Mouse (Mus musculus) v-Abl transformed pro-B cells (cell line): Measurements from ENCODE around the gene Exoc5.

Experiments used
- in situ Hi-C, 2 experiments: fragments of 400-800 bp; cut with MboI; formaldehyde crosslinking; loops; one replicate each; pipeline ENCODE4 v1.15.1; 2025; ENCODE audit not compliant: unreplicated experiment in 2 of 2

The Exoc5 gene

GRCm38 (mm10) chr14:49066274-49066823 is at the start of gene Exoc5:
Gene Exoc5 (minus strand): TSS chr14:49066653.
- in situ Hi-C loops = loop anchor here (5.0 to 25.0 kb wide), 4 partner anchors 106 to 1779 kb away; partner anchors contain the start of genes Naa30 (in 2 of the 2), Mapk1ip1l (in 1 of the 2), Socs4 (in 1 of the 2) and Ttc5 (in 1 of the 2)

- in situ Hi-C loops = loop anchor here in 1 of 2 experiments (25.0 kb wide), 1 partner anchor 1354 kb away; no protein-coding TSS in a partner anchor
Measured at GRCm38 (mm10) chr14:49091755-49092154, 25.3 kb upstream of the Exoc5 start.

GRCm38 (mm10) chr14:49091277-49091676 is 24.8 kb upstream of the Exoc5 start:
- in situ Hi-C loops = loop anchor here in 1 of 2 experiments (25.0 kb wide), 1 partner anchor 1354 kb away; no protein-coding TSS in a partner anchor

GRCm38 (mm10) chr14:49090102-49090501 is 23.6 kb upstream of the Exoc5 start:
- in situ Hi-C loops = loop anchor here in 1 of 2 experiments (25.0 kb wide), 1 partner anchor 1353 kb away; no protein-coding TSS in a partner anchor

- in situ Hi-C loops = loop anchor here in 1 of 2 experiments (25.0 kb wide), 1 partner anchor 1352 kb away; no protein-coding TSS in a partner anchor
Measured at GRCm38 (mm10) chr14:49089461-49090058, 23.1 kb upstream of the Exoc5 start.

- in situ Hi-C loops = loop anchor here in 1 of 2 experiments (25.0 kb wide), 1 partner anchor 1351 kb away; no protein-coding TSS in a partner anchor
Measured at GRCm38 (mm10) chr14:49088155-49089048, 21.9 kb upstream of the Exoc5 start.

- in situ Hi-C loops = loop anchor here in 1 of 2 experiments (25.0 kb wide), 1 partner anchor 1349 kb away; no protein-coding TSS in a partner anchor
Measured at GRCm38 (mm10) chr14:49086522-49086921, 20.1 kb upstream of the Exoc5 start.

GRCm38 (mm10) chr14:49078820-49079219 is 12.4 kb upstream of the Exoc5 start:
- in situ Hi-C loops = loop anchor here in 1 of 2 experiments (25.0 kb wide), 1 partner anchor 1342 kb away; no protein-coding TSS in a partner anchor

GRCm38 (mm10) chr14:49074361-49074760 is 7.9 kb upstream of the Exoc5 start:
- in situ Hi-C loops = loop anchor here in 1 of 2 experiments (25.0 kb wide), 2 partner anchors 1713 to 1787 kb away; partner anchors contain the start of genes Mapk1ip1l, Socs4, Ttc5 and Wdhd1

- in situ Hi-C loops = loop anchor here in 1 of 2 experiments (25.0 kb wide), 2 partner anchors 1713 to 1787 kb away; partner anchors contain the start of genes Mapk1ip1l, Socs4, Ttc5 and Wdhd1
Measured at GRCm38 (mm10) chr14:49073896-49074295, 7.4 kb upstream of the Exoc5 start.

- in situ Hi-C loops = loop anchor here in 1 of 2 experiments (25.0 kb wide), 2 partner anchors 1714 to 1786 kb away; partner anchors contain the start of genes Mapk1ip1l, Socs4, Ttc5 and Wdhd1
Measured at GRCm38 (mm10) chr14:49072837-49073236, 6.4 kb upstream of the Exoc5 start.

- in situ Hi-C loops = loop anchor here (5.0 to 25.0 kb wide), 4 partner anchors 107 to 1778 kb away; partner anchors contain the start of genes Naa30 (in 2 of the 2), Mapk1ip1l (in 1 of the 2), Socs4 (in 1 of the 2) and Ttc5 (in 1 of the 2)
Measured at GRCm38 (mm10) chr14:49065529-49066273, 752 bp downstream of the Exoc5 start, which contains the start of gene Ap5m1. Gene Ap5m1 (plus strand): TSS chr14:49066097.

- in situ Hi-C loops = loop anchor here (5.0 to 25.0 kb wide), 4 partner anchors 52 to 1777 kb away; partner anchors contain the start of genes Mapk1ip1l (in 1 of the 2), Socs4 (in 1 of the 2), Ttc5 (in 1 of the 2) and Wdhd1 (in 1 of the 2)
Measured at GRCm38 (mm10) chr14:49063838-49064237, 2.6 kb downstream of the Exoc5 start.

- in situ Hi-C loops = no loop called here
Measured at GRCm38 (mm10) chr14:49049492-49049891, 17.0 kb downstream of the Exoc5 start.

- in situ Hi-C loops = no loop called here
Measured at GRCm38 (mm10) chr14:49045610-49046009, 20.8 kb downstream of the Exoc5 start.

GRCm38 (mm10) chr14:49028991-49029390 is 37.5 kb downstream of the Exoc5 start:
- in situ Hi-C loops = no loop called here

- in situ Hi-C loops = no loop called here
Measured at GRCm38 (mm10) chr14:49027779-49028368, 38.6 kb downstream of the Exoc5 start.

GRCm38 (mm10) chr14:49027040-49027778 is 39.2 kb downstream of the Exoc5 start:
- in situ Hi-C loops = no loop called here
